Mouse (Mus musculus) heart, adult 9 months (tissue): ENCODE results near the gene Bag3.

Experiments used
- DNase-seq, 2 experiments: peaks; one replicate each; pipeline ENCODE4 v3.0.0; 2022; ENCODE audit warnings: low spot score in 2 of 2

Gene Bag3

GRCm38 (mm10) chr7:128537676-128538075, 14.3 kb downstream of the Bag3 start:
- DNase-seq = peak; percentile 75

DNA sequence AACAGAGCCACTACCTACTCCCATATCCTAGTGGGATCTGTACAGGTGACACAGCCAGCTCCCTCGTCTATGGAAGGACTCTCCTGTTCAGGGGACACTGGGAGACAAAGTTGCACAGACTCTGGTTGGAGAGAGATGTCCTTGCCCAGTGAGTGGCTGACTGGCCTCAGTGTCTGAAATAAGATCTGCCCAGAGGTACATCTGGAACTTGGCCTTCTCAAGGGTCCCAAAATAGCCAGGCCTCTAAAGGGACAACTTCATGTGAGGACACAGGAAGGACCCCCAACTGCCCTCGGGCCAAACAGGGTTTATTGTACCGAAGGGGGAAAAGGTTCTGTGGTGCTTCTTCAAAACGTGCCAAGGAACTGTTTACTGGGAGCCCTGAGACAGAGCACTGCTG, 14.8 kb downstream of the Bag3 start:
- no peak for DNase-seq

- DNase-seq = no peak
Observed at GRCm38 (mm10) chr7:128538769-128539168, 15.4 kb downstream of the Bag3 start.

DNA sequence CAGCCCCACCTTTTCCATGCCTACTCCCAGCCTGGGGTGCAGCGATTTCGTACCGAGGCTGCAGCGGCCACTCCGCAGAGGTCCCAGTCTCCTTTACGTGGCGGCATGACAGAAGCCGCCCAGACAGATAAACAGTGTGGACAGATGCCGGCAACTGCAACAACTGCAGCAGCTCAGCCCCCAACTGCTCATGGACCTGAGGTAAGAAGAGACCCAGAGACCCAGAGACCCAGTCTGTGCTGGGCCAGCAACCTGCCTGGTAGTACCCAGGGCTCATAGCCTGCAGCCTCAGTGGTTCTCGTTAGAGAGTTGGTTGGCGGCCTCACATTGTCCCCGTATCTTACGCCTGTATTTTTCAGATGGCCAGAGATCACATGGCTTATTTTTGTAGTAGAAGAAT, 16.7 kb downstream of the Bag3 start:
- DNase-seq = no peak

- DNase-seq = peak in 1 of 2 experiments; percentile 61
Observed at GRCm38 (mm10) chr7:128540734-128541133, 17.3 kb downstream of the Bag3 start.

DNA sequence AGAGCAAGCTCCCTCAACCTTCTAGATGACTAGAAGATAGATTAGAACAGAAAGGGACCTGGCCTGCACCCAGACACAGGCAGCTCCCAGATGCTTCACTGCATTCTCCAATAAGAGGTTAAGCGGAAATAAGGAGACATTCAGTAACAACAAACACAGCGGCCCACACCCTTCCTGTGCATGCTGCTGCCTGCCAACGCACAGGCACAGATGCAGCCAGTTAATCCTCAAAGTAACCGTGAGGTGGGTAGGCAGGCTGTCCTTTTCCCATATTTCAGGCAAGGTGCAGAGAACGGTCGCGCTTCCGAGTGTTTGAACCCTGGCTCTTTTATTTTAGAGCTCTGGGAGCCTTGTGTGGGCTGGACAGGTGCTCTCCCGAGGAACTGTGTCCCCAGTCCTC, 17.8 kb downstream of the Bag3 start:
- DNase-seq = peak in 1 of 2 experiments; percentile 76

GRCm38 (mm10) chr7:128541771-128542170, 18.4 kb downstream of the Bag3 start:
- DNase-seq = no peak

- no peak for DNase-seq
Observed at GRCm38 (mm10) chr7:128542488-128542887, 19.1 kb downstream of the Bag3 start.

DNA sequence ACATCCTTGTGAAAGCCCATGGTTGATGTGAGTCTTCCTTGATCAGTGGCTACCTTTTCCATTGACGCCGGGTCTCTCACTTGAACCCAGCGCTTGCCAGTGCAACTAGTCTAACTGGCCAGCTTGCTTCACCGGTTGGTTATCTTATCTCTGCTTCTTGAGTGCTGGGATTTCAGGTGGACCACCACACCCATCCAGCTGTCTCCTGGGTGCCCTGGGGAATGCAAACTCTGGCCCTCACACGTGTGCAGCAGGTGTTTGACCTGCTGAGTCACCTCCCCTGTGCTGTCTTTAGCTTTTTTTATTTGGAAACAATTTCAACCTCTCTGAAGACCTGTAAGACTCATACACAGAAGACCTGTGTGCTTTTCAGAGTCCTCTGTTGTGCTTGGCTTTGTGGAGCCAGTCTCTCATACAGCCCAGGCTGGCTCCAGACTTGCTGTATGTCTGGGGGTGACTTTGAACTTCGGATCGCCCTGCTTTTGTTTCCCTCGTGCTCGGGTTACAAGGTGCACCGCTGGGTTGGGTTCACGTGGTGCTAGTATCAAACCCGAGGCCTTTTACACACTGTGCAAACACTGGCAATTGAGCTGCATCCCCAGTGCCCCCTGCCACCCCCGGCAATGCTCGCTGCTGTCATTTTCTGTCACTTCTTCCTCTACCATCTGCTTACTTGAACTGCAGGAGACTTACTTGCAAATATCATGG, 19.9 kb downstream of the Bag3 start:
- DNase-seq = no peak

DNA sequence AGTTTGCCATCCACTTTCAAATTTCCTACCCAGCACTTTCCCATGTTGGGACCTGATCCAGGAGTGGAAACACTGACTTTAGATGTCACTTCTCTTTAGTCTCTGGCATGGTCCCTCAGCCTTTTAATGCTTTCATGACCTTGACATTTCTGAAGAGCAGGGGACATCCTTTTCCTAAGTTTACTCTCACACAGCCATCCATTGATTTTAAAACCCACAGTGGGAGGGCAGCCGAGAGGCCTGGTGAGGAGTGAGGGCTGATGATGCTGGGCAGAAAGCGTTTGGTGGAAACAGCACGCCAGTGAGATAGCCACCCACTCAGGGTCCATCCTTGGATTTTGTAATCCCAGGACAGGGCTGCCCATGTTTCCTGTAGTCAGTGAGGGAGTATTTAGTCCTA, 20.5 kb downstream of the Bag3 start:
- DNase-seq = no peak

DNA sequence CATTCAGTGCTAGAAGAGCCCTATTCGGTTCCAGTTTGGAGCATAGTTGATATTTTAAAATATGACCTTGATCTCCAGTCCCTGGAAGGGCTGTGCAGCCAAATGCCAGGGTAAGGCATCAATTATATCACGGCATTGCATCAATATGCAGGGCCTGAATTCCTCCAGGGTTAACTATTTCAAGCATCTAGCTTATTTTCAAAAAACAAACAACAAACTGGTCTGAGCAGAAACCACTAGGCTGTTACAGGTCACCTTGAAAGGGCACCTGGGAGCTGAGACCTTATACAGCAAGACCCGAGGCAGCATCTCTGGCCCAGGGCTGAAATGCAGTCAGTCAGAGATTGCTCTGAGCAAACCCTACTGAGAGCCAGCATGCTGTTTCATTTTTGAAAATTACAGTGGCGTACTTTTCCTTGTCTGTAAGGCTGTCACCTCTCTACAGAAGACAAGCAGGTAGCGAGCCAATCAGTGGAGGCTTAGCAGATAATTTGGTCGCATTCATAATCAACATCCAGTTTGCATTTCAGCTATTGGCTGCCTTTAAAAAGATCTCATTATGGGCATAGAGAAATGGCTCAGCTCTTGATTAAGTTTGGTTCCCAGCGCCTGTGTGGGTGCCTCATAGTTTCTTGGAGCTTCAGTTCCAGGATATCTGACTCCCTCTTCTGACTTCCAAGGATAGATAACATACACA, 21.3 kb downstream of the Bag3 start:
- DNase-seq = no peak

DNA sequence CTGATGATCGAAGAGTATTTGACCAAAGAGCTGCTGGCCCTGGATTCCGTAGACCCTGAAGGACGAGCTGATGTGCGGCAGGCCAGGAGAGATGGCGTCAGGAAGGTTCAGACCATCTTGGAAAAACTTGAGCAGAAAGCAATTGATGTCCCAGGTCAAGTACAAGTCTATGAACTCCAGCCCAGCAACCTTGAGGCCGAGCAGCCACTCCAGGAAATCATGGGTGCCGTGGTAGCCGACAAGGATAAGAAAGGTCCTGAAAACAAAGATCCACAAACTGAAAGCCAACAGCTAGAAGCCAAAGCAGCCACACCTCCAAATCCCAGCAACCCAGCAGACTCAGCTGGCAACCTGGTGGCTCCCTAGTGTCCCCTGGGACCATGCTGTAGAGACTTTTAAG, 22.6 kb downstream of the Bag3 start:
- no peak for DNase-seq

- no peak for DNase-seq
Observed at GRCm38 (mm10) chr7:128549137-128549536, 25.7 kb downstream of the Bag3 start.

DNA sequence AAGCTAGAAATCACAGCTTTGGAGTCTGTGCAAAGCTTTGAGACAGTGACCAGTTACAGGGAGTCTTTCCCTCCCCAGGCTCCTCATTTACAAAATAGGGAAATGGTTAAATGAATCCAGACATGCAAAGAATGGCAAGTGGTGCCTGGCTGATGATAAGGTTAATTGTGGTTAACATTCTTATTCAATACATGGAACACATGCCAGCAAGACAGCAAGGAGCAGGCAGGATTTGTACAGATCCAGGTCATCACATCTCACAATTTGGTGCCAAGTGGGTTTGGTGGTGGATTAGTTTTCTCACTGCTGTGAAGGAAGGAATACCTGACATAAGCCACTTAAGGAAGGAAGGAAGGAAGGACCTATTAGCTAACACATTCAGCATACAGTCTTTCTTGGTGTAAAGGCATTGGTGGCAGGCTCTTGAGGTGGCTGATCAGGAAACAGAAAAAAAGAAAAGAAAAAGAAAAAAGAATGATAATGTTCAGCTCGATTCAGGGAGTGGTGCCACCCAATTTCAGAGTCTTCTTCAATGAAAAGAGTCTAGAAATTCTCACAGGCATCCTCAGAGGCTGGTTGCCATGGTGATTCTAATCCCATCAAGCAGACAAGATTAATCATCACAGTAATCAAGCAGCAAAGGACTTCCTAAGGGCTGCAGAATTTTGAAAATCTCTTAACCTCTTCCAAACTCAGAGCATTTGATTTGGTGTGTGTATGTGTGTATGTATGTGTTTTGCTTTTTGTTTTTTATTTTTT, 27.1 kb downstream of the Bag3 start:
- no peak for DNase-seq

DNA sequence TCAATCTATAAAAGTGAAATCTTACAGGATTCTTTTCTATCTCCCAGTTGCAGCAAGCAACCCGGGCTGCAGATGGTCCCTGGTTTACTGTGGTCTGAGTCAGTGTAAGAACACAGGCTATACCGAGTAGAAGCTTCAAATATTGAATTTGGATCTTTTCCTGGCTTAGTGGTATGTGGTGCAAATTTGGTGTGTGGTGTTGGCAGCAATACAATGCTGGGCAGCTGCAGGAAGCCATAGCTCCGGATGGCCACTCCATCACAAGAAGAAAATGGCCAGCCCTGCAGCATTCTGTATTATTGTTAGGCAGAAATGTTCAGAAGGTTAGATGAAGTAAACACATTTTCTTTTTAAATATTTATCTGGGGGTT, 27.7 kb downstream of the Bag3 start:
- DNase-seq = no peak

GRCm38 (mm10) chr7:128553105-128553705, 29.8 kb downstream of the Bag3 start:
- DNase-seq = no peak

DNA sequence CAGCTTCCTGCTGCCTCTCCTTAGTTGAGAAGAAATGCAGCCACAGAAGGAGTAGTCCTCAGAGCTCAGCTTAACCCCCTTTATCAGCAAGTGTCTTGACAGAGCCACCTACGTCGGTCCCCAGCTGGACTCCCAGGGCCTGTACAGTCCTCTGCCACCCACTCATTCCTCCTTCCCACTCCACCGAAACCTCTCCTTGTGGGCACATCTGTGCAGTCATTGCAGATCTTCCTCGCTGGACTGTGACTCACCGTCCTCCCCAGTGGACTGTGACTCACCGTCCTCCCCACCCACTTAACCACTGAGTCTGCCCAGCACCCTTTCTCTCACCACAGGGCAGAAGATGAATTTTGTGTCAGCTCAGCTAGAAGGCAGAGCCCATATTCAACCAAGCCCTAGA, 31.1 kb downstream of the Bag3 start:
- DNase-seq = no peak

DNA sequence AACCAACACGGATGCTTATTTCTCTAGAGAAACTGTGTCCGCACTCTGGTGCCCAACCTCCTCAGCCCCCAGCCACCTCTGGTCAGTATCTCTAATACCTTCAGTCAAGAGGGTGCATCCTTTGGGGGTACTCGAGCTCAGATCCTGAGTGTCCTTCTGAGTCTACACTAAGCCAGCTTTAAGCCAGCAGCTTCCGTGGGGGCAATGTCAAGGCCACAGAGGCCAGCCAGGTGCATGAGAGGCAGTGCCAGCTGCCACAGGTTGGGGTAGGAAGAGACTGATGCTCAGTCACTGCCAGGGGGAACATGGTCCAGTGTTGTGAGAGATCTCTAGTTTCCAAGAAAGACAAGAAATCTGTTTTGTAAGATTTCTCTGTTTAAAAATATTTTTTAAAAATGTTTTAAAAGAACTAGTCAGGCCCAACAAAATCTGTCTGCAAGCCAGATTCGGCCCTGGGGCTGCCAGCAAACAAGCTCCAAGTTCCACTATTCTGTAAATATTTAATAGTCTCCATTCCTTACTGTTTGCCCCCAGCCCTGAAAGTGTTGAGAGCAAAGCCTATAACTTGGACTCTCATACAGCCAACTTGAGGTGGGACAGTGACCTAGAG, 31.8 kb downstream of the Bag3 start:
- DNase-seq = no peak

DNA sequence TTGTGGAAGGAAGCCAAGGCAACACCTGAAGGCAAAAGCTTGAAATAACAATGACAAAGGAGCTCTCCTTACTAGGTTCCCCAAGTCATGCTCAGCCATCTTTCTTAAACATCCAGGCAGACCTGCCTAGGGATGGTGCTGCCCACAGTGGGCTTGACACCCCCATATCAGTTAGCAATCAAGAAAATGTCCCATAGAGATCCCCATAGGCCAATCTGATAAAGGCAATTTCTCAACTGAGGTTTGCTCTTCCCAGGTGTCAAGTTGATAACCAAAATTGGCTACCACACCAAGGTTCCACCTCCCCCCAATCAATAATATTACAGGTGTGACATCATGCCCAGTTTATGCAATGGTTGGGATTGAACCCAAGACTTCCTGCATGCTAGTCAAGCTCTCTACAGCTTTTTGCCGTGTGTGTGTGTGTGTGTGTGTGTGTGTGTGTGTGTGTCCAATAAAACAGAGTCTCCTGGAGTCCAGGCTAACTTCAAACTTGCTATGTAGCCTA, 33.6 kb downstream of the Bag3 start:
- no peak for DNase-seq

DNA sequence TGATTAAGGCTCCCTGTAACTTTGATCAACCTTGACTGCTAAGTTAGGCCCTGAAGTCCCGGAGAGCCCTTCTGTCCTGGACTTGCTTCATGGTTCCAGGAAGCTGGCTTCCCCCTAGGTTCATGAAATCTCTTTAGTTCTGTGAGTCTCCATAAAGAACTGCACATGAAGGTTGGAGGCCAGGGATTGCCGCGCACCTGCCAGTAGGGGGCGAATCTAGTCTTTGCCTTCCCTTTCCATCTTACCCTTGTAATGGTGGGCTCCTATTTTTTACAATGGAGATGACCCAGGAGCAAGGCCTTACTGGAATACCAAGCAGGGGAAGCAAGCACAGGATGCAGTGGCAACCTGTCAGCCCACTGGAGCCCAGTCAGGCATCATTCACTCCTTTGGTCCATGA, 40.0 kb downstream of the Bag3 start:
- peak in 1 of 2 experiments; percentile 27 for DNase-seq

DNA sequence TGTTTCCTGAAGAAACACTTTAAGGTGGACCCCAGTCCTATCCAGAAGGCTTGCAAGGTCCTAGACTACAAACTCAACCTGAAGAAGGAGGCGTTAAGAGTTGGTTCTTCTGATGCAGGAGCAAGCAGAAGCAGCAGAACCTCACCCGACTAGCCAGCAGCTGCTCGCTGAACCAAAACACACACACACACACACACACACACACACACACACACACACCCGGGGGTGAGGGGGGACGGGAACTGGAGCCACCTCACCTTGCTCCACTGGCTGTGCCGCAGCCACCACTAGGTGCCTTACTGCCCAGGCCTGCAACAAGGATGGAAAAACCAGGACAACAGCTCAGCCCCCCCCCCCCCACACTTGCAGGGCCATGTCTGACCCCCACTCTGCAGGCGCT, 42.9 kb downstream of the Bag3 start:
- no peak for DNase-seq
